Mouse (Mus musculus) neutrophil, adult 5-6 weeks (primary cell): ENCODE results near the gene Zcchc10. TPM values are rescaled to one million over a fixed set of nuclear protein-coding genes. Genes with fewer than 3 reads are reported as not detected.

ENCODE experiments used
- ATAC-seq: fragments of 151-379, 151-347 bp; 2 replicates; pipeline ENCODE4 v1.8.0; 2017; ENCODE audit warnings: mild to moderate bottlenecking, moderate TSS enrichment; ENCODE audit not compliant: insufficient number of reproducible peaks, poor library complexity, low FRiP score, severe bottlenecking; ENCODE audit errors: extremely low read depth
- total RNA-seq: library from RNA; stranded (forward); fragments of 200-1000 nt; gene quantifications from 2 replicates; pipeline ENCODE4 v1.2.3, GENCODE M21; 2017

The Zcchc10 gene
- total RNA-seq, 1 experiment from 2014 or later, result 7.3 TPM

- ATAC-seq, result no peak
These were observed 27.6 kb downstream of the Zcchc10 start for GRCm38 (mm10) chr11:53351943-53352590.

GRCm38 (mm10) chr11:53358504-53359155 lies 34.2 kb downstream of the Zcchc10 start:
- ATAC-seq, result no peak

DNA sequence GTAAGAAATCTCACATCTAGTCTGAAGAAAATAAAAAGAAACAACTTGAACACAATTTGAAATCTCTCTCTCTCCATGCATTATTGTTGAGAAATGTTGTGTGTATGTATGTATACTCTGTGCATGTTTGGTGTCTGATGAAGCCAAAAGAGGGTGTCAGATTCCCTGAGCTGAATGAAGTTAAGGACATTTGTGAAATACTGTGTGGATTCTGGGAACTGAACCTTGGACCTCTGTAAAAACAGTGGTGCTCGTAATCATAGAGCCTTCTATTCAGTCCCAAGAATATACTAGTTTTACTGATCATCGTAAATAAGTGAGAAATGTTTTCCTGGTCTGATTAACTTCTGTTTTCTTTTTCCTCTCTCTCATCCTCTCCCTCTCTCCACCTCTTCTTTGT lies 42.6 kb downstream of the Zcchc10 start:
- no peak for ATAC-seq

DNA sequence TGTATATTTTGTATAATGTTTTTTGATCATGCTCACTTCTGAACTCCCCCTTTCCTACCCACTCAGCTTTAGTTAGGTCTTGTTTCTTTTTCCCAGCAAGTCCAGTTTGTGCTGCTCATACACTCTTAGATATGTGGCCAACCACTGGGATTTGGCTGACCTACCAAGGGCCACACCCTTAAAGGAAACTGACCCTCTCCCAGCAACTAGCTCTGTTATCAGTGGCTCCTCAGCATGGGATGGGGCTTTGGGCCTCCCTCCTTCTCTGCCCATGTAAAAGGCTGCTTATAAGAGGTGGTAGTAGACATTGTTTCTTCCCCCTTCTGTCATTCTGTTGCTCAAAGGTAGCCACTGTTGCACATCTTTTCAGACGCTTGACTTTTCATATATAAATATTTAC lies 54.4 kb downstream of the Zcchc10 start:
- no peak for ATAC-seq

Other genes with a start within 250 kb of the Zcchc10 start
- gene Hspa4, start 24.2 kb upstream of the Zcchc10 start, total RNA-seq, result 190 and 223 TPM in 2 replicates
- gene Aff4, start 26.2 kb downstream of the Zcchc10 start, total RNA-seq, result 183 and 186 TPM in 2 replicates
- gene Leap2, start 98.5 kb downstream of the Zcchc10 start, total RNA-seq, result not detected in 2 replicates
- gene Uqcrq, start 106.2 kb downstream of the Zcchc10 start, total RNA-seq, result 14.4 and 16.3 TPM in 2 replicates
- gene Gdf9, start 106.3 kb downstream of the Zcchc10 start, total RNA-seq, result not detected in 2 replicates
- gene Gm10447, start 132.4 kb downstream of the Zcchc10 start, total RNA-seq, result not detected in 2 replicates
- not detected in 2 replicates for gene Shroom1, start 132.5 kb downstream of the Zcchc10 start, total RNA-seq
- gene Gm9837, start 145.8 kb downstream of the Zcchc10 start, total RNA-seq, result not detected in 2 replicates
- gene Gm9945, start 155.5 kb downstream of the Zcchc10 start, total RNA-seq, result not detected in 2 replicates
- not detected in 2 replicates for gene Sowaha, start 155.6 kb downstream of the Zcchc10 start, total RNA-seq
- gene Sept8, start 194.6 kb downstream of the Zcchc10 start, total RNA-seq, result 0.47 and 0.86 TPM in 2 replicates
- gene Kif3a, start 242.7 kb downstream of the Zcchc10 start, total RNA-seq, result 4.3 and 4.9 TPM in 2 replicates